Mouse (Mus musculus) heart, embryonic 11.5 days (tissue): ENCODE results near the gene Rhoc. TPM values are rescaled to one million over a fixed set of nuclear protein-coding genes. Genes with fewer than 3 reads are reported as not detected.
"Not testable (repeated sequence)": the region's sequence is repeated elsewhere in the genome, so short reads cannot be mapped to it uniquely, and the experiment has no call there.

ENCODE experiments used
- ATAC-seq: fragments of 200-750 bp; cut with Nextera tagmentation; replicated peaks from 2 replicates; pipeline ENCODE4 v1.8.0; 2017; ENCODE audit warnings: moderate library complexity; ENCODE audit not compliant: insufficient number of reproducible peaks, low FRiP score, low TSS enrichment
- H3K27ac ChIP-seq: fragments of 300-500 bp; sonication (generic); 2 replicates; pipeline ENCODE4 v1.5.1; 2014; ENCODE audit warnings: mild to moderate bottlenecking, low read depth, low read length
- H3K27me3 ChIP-seq: fragments of 300-500 bp; sonication (generic); 2 replicates; pipeline ENCODE4 v1.6.1; 2014; ENCODE audit warnings: mild to moderate bottlenecking, low read length, mixed read lengths; ENCODE audit not compliant: control insufficient read depth, insufficient read depth
- H3K36me3 ChIP-seq: fragments of 300-500 bp; sonication (generic); 2 replicates; pipeline ENCODE4 v1.6.1; 2014; ENCODE audit warnings: mild to moderate bottlenecking, low read length, moderate library complexity, mixed read lengths; ENCODE audit not compliant: control insufficient read depth, insufficient read depth
- H3K4me1 ChIP-seq: fragments of 300-500 bp; sonication (generic); 2 replicates; pipeline ENCODE4 v1.6.1; 2014; ENCODE audit warnings: low read length; ENCODE audit not compliant: control insufficient read depth, insufficient read depth
- H3K4me2 ChIP-seq: fragments of 300-500 bp; sonication (generic); 2 replicates; pipeline ENCODE4 v1.6.1; 2014; ENCODE audit warnings: mild to moderate bottlenecking, moderate library complexity
- H3K4me3 ChIP-seq: fragments of 300-500 bp; sonication (generic); 2 replicates; pipeline ENCODE4 v1.5.1; 2014; ENCODE audit warnings: low read depth, low read length
- H3K9ac ChIP-seq: fragments of 300-500 bp; sonication (generic); 2 replicates; pipeline ENCODE4 v1.6.1; 2014; ENCODE audit warnings: mild to moderate bottlenecking, low read depth, low read length, moderate library complexity
- H3K9me3 ChIP-seq: fragments of 300-500 bp; sonication (generic); replicated peaks from 2 replicates; pipeline ENCODE4 v1.6.1; 2016; ENCODE audit warnings: low read length; ENCODE audit not compliant: control insufficient read depth
- WGBS: fragments of 180-500 bp; shearing (Covaris S2); extraction: QIAGEN DNeasy Blood & Tissue Kit; methylation state at CpG from one replicate; pipeline ENCODE4 v1.1.7; 2014; ENCODE audit not compliant: insufficient replicate concordance; 5-methylcytosine and 5-hydroxymethylcytosine counted together
- polyA plus RNA-seq: library from polyadenylated mRNA; unstranded; fragments of >200 nt; fragmentation: Nextera tagmentation; extraction: Ambion mirVana; gene quantifications from 2 replicates; pipeline ENCODE4 v1.2.1, GENCODE M21; 2014

Gene Rhoc
- polyA plus RNA-seq, 1 experiment from 2014 or later: 242 TPM

GRCm38 (mm10) chr3:104795661-104796340 is 7.6 kb downstream of the Rhoc start:
- Histone ChIP-seq H3K27ac (peak overlapping the region; percentile 85), H3K4me3 (no peak overlapping the region), H3K4me2 (no peak overlapping the region; the same call in 1 of the 2 replicates), H3K4me1 (peaks cover 50% of the 10 kb centered on the region), H3K36me3 (peaks cover 37% of the 10 kb centered on the region), H3K9me3 (no peaks in the 10 kb centered on the region), H3K9ac (no peak overlapping the region), H3K27me3 (no peaks in the 10 kb centered on the region)
- WGBS: 72% methylated on average over 15 of the region's 15 CpGs
- no peak for ATAC-seq

GRCm38 (mm10) chr3:104796430-104797082 is 8.4 kb downstream of the Rhoc start:
- Histone ChIP-seq H3K4me1 (peaks cover 43% of the 10 kb centered on the region), H3K4me2 (no peak overlapping the region), H3K4me3 (no peak overlapping the region), H3K27me3 (no peaks in the 10 kb centered on the region), H3K36me3 (peaks cover 40% of the 10 kb centered on the region), H3K9me3 (no peaks in the 10 kb centered on the region), H3K9ac (no peak overlapping the region), H3K27ac (no peak overlapping the region)
- 73% methylated on average over 15 of the region's 15 CpGs for WGBS
- no peak for ATAC-seq

- WGBS: 91% methylated on average over 11 of the region's 11 CpGs
- no peaks in the 10 kb centered on the region for H3K27me3 ChIP-seq
- H3K27ac ChIP-seq: no peak overlapping the region
- H3K9ac ChIP-seq: no peak overlapping the region
- H3K4me1 ChIP-seq: peaks cover 11% of the 10 kb centered on the region
- H3K9me3 ChIP-seq: no peaks in the 10 kb centered on the region
- H3K4me3 ChIP-seq: no peak overlapping the region
- no peak overlapping the region for H3K4me2 ChIP-seq
- peaks cover 40% of the 10 kb centered on the region for H3K36me3 ChIP-seq
- no peak for ATAC-seq
Observed at GRCm38 (mm10) chr3:104800681-104801080, 12.5 kb downstream of the Rhoc start.

GRCm38 (mm10) chr3:104801481-104801880 is 13.3 kb downstream of the Rhoc start:
- Histone ChIP-seq H3K9me3 (no peaks in the 10 kb centered on the region), H3K36me3 (peaks cover 37% of the 10 kb centered on the region)
- 85% methylated on average over 6 of the region's 6 CpGs for WGBS

GRCm38 (mm10) chr3:104804312-104804711 is 16.1 kb downstream of the Rhoc start:
- H3K4me1 ChIP-seq: peaks cover 10% of the 10 kb centered on the region
- ATAC-seq: no peak
- no peak overlapping the region for H3K4me3 ChIP-seq
- no peak overlapping the region for H3K27ac ChIP-seq
- WGBS: 86% methylated on average over 10 of the region's 10 CpGs
- H3K4me2 ChIP-seq: no peak overlapping the region
- H3K27me3 ChIP-seq: no peaks in the 10 kb centered on the region
- H3K36me3 ChIP-seq: peaks cover 29% of the 10 kb centered on the region
- H3K9ac ChIP-seq: no peak overlapping the region
- no peaks in the 10 kb centered on the region for H3K9me3 ChIP-seq

More at GRCm38 (mm10) chr3:104801481-104801880, 13.3 kb downstream of the Rhoc start:
- Histone ChIP-seq H3K9ac (no peak overlapping the region), H3K4me3 (no peak overlapping the region), H3K4me2 (no peak overlapping the region), H3K27me3 (no peaks in the 10 kb centered on the region), H3K4me1 (peaks cover 10% of the 10 kb centered on the region), H3K27ac (no peak overlapping the region)
- no peak for ATAC-seq

GRCm38 (mm10) chr3:104805539-104805938 is 17.4 kb downstream of the Rhoc start:
- no peak overlapping the region for H3K4me3 ChIP-seq
- 59% methylated on average over 9 of the region's 9 CpGs for whole genome bisulfite sequencing
- peaks cover 21% of the 10 kb centered on the region for H3K36me3 ChIP-seq
- no peaks in the 10 kb centered on the region for H3K9me3 ChIP-seq
- ATAC-seq: no peak
- no peaks in the 10 kb centered on the region for H3K27me3 ChIP-seq
- H3K27ac ChIP-seq: no peak overlapping the region
- no peak overlapping the region for H3K9ac ChIP-seq
- peaks cover 10% of the 10 kb centered on the region for H3K4me1 ChIP-seq
- no peak overlapping the region for H3K4me2 ChIP-seq

- Histone ChIP-seq H3K9me3 (no peaks in the 10 kb centered on the region), H3K27me3 (no peaks in the 10 kb centered on the region), H3K4me1 (peaks cover 4% of the 10 kb centered on the region), H3K36me3 (no peaks in the 10 kb centered on the region), H3K27ac (no peak overlapping the region), H3K4me3 (no peak overlapping the region), H3K9ac (no peak overlapping the region), H3K4me2 (no peak overlapping the region)
- no peak for ATAC-seq
- WGBS: 17% methylated on average over 3 of the region's 3 CpGs
Observed at GRCm38 (mm10) chr3:104811752-104812151, 23.6 kb downstream of the Rhoc start.

GRCm38 (mm10) chr3:104812254-104812653 is 24.1 kb downstream of the Rhoc start:
- Histone ChIP-seq H3K9me3 (no peaks in the 10 kb centered on the region), H3K4me1 (peaks cover 8% of the 10 kb centered on the region), H3K9ac (no peak overlapping the region), H3K27me3 (no peaks in the 10 kb centered on the region), H3K27ac (no peak overlapping the region), H3K4me3 (no peak overlapping the region), H3K4me2 (no peak overlapping the region), H3K36me3 (no peaks in the 10 kb centered on the region)
- no peak for ATAC-seq
- WGBS: 83% methylated on average over 4 of the region's 4 CpGs

- not testable (repeated sequence) for H3K9me3 ChIP-seq, H3K4me1 ChIP-seq, H3K36me3 ChIP-seq, H3K9ac ChIP-seq, H3K27me3 ChIP-seq, H3K4me3 ChIP-seq, H3K4me2 ChIP-seq, ATAC-seq, H3K27ac ChIP-seq
- WGBS: 89% methylated on average over 7 of the region's 7 CpGs
Observed at GRCm38 (mm10) chr3:104813227-104813626, 25.1 kb downstream of the Rhoc start.
